Mouse (Mus musculus): ENCODE data around the gene Plxnd1.

- TF ChIP-seq CTCF (conservative IDR thresholded peaks at IDR 0.05 in 1 of 2, IDR thresholded peaks at IDR 0.05 in 1 of 2; ENCODE audit: low read depth in 2 of 2, low read length in 2 of 2) (no peak), EP300 (IDR thresholded peaks at IDR 0.05; ENCODE audit: low read length) (peak; percentile 91), ELF1 (IDR thresholded peaks at IDR 0.05; ENCODE audit: low read depth, low read length) (no peak), SMC3 (IDR thresholded peaks at IDR 0.05; ENCODE audit: low read depth, low read length) (no peak; the same call in 1 of the 2 replicates), ZKSCAN1 (IDR thresholded peaks at IDR 0.05; ENCODE audit: borderline replicate concordance, low read depth, low read length) (no peak; the same call in 1 of the 2 replicates), POLR2A (IDR thresholded peaks at IDR 0.05; ENCODE audit: low read depth, low read length) (0 out of 2 replicates have a peak, but pooled peaks have one; percentile 25), ZC3H11A (IDR thresholded peaks at IDR 0.05; ENCODE audit: low read depth, low read length) (no peak), POLR2AphosphoS2 (IDR thresholded peaks at IDR 0.05; ENCODE audit: low read depth, low read length) (no peak), RAD21 (IDR thresholded peaks at IDR 0.05; ENCODE audit: low read depth, low read length) (no peak; the same call in 1 of the 2 replicates), ZNF384 (IDR thresholded peaks at IDR 0.05; ENCODE audit: low read depth, low read length) (peak; percentile 97), MXI1 (IDR thresholded peaks at IDR 0.05; ENCODE audit: low read depth, low read length) (peak; percentile 63; the same call in 1 of the 2 replicates)
Measured at GRCm38 (mm10) chr6:115945633-115946032, 49.2 kb downstream of the Plxnd1 start.

All from CH12.LX (cell line).